Comparison of ENCODE assay signal across 10 mouse cellular contexts in genomic region chr15:82932936-82933650, GRCm38 (mm10). TPM values are rescaled to one million over a fixed set of nuclear protein-coding genes. Genes with fewer than 3 reads are reported as not detected.
DNase-seq lines count a peak whose midpoint lies in the region; ATAC-seq lines count a peak whose summit lies in the region.
"Had no signal": no experiment of that assay in that cellular context is flagged by ENCODE, and none has a peak within 500 bp of the region (broad histone marks: within the 10 kb centered on the region; RNA-seq: fewer than 3 reads in every experiment).

No protein-coding gene starts in this region.

- no peaks in the 10 kb centered on the region for H3K9me3 ChIP-seq in forebrain, embryonic 15.5 days

- peak; percentile 66 for DNase-seq in NIH3T3 (ENCODE audit: low read depth)
- DNase-seq in cerebellum, adult 11 months = peak; percentile 48
- DNase-seq in kidney, postnatal 4 days = peak; percentile 61 to 72
- no peak for DNase-seq in retina, embryonic 14.5 days (ENCODE audit: low spot score)
- DNase-seq in spleen, postnatal 14 days (ENCODE audit: low spot score in 2 of 2) = no peak
- DNase-seq in layer of hippocampus, adult 11-12 months (ENCODE audit: low spot score) = no peak
- DNase-seq: right cerebral cortex, postnatal 25 days had no signal

- no peak overlapping the region for H3K4me2 ChIP-seq in forebrain, embryonic 15.5 days (replicated peaks)

- peak; percentile 35 for ATAC-seq in forebrain, embryonic 15.5 days (replicated peaks)
- ATAC-seq in megakaryocyte-erythroid progenitor cell, adult 5-6 weeks (replicated peaks; ENCODE audit: low FRiP score, low TSS enrichment, poor library complexity, severe bottlenecking) = no peak

- H3K36me3 ChIP-seq in forebrain, embryonic 15.5 days = no peaks in the 10 kb centered on the region

- H3K27me3 ChIP-seq in forebrain, embryonic 15.5 days = no peaks in the 10 kb centered on the region

- 23% methylated on average over 4 of the region's 4 CpGs for WGBS in forebrain, embryonic 15.5 days

- H3K9ac ChIP-seq in forebrain, embryonic 15.5 days (replicated peaks) = no peak overlapping the region
- H3K9ac ChIP-seq: liver, embryonic 14.5 days had no signal

- peak overlapping the region; percentile 72 for H3K27ac ChIP-seq in forebrain, embryonic 15.5 days (replicated peaks)
- H3K27ac ChIP-seq: liver, embryonic 14.5 days had no signal

- no peak overlapping the region for H3K4me3 ChIP-seq in forebrain, embryonic 15.5 days

- H3K4me1 ChIP-seq in forebrain, embryonic 15.5 days = peaks cover 87% of the 10 kb centered on the region

RNA-seq across cellular contexts. Expression of gene Tcf20, which starts 54.6 kb away (rescaled TPM):
- 18.2 and 18.7 TPM in 2 replicates for polyA plus RNA-seq in forebrain, embryonic 15.5 days (2015; fragmentation: Nextera tagmentation; extraction: Ambion mirVana)
- total RNA-seq in megakaryocyte-erythroid progenitor cell, adult 5-6 weeks (2014; fragmentation: Nextera tagmentation) = 57.7 and 70.5 TPM in 2 replicates
- 87.5 and 106 TPM in 2 replicates for total RNA-seq in megakaryocyte-erythroid progenitor cell, adult 5-6 weeks (2017)

Comparison
In these comparisons a context has a peak if more than half of its experiments do, and no peak if none do; other contexts are left out.
1. DNase-seq: peak in NIH3T3 (single experiment), cerebellum, adult 11 months (single experiment) and kidney, postnatal 4 days (2 of 2); none in retina, embryonic 14.5 days (single experiment), spleen, postnatal 14 days (0 of 2) and layer of hippocampus, adult 11-12 months (single experiment).